Comparison of ENCODE assay signal across 9 mouse cellular contexts in genomic region chr6:108536546-108537317, GRCm38 (mm10).
DNase-seq lines count a peak whose midpoint lies in the region; ATAC-seq lines count a peak whose summit lies in the region.
"Had no signal": no experiment of that assay in that cellular context is flagged by ENCODE, and none has a peak within 500 bp of the region (broad histone marks: within the 10 kb centered on the region; RNA-seq: fewer than 3 reads in every experiment).

No protein-coding gene starts in this region.

- 31% methylated on average over 8 of the region's 8 CpGs for WGBS in liver, embryonic 12.5 days (ENCODE audit: insufficient replicate concordance)
- 92% methylated on average over 8 of the region's 8 CpGs for WGBS in midbrain, embryonic 13.5 days

- no peaks in the 10 kb centered on the region for H3K27me3 ChIP-seq in liver, embryonic 12.5 days (replicated peaks)
- H3K27me3 ChIP-seq in midbrain, embryonic 13.5 days: no peaks in the 10 kb centered on the region
- H3K27me3 ChIP-seq: limb, embryonic 12.5 days had no signal

- DNase-seq in kidney, postnatal 10 days: peak; percentile 43
- no peak for DNase-seq in kidney, adult 8-10 months
- peak; percentile 84 for DNase-seq in fibroblast of lung, adult 2 months (ENCODE audit: low read depth)
- peak; percentile 73 to 74 for DNase-seq in spleen, postnatal 36 days (ENCODE audit: low spot score in 2 of 2)
- DNase-seq in cerebellum, postnatal 4 days (ENCODE audit: low spot score in 2 of 2): no peak
- no peak for DNase-seq in urinary bladder, postnatal 4 days (ENCODE audit: low spot score in 2 of 2)

- H3K4me1 ChIP-seq in liver, embryonic 12.5 days: peaks cover 37% of the 10 kb centered on the region
- H3K4me1 ChIP-seq in midbrain, embryonic 13.5 days (replicated peaks): peaks cover 5% of the 10 kb centered on the region

- H3K36me3 ChIP-seq in liver, embryonic 12.5 days: no peaks in the 10 kb centered on the region
- H3K36me3 ChIP-seq in midbrain, embryonic 13.5 days: no peaks in the 10 kb centered on the region
- H3K36me3 ChIP-seq: limb, embryonic 12.5 days had no signal

- ATAC-seq in liver, embryonic 12.5 days: no peak
- no peak for ATAC-seq in midbrain, embryonic 13.5 days

- H3K9me3 ChIP-seq in liver, embryonic 12.5 days (replicated peaks): no peaks in the 10 kb centered on the region
- H3K9me3 ChIP-seq in midbrain, embryonic 13.5 days: no peaks in the 10 kb centered on the region
- H3K9me3 ChIP-seq: limb, embryonic 12.5 days had no signal

- H3K9ac ChIP-seq in liver, embryonic 12.5 days: no peak overlapping the region
- H3K9ac ChIP-seq in midbrain, embryonic 13.5 days (replicated peaks): no peak overlapping the region
- H3K9ac ChIP-seq: limb, embryonic 12.5 days had no signal

- no peak overlapping the region for H3K27ac ChIP-seq in liver, embryonic 12.5 days
- no peak overlapping the region for H3K27ac ChIP-seq in midbrain, embryonic 13.5 days
- H3K27ac ChIP-seq: limb, embryonic 12.5 days had no signal

- no peak overlapping the region for H3K4me3 ChIP-seq in liver, embryonic 12.5 days
- H3K4me3 ChIP-seq in midbrain, embryonic 13.5 days (replicated peaks): no peak overlapping the region
- H3K4me3 ChIP-seq: limb, embryonic 12.5 days had no signal

- 0 out of 2 replicates have a peak overlapping the region, but pooled peaks have one; percentile 7 for H3K4me2 ChIP-seq in liver, embryonic 12.5 days
- no peak overlapping the region for H3K4me2 ChIP-seq in midbrain, embryonic 13.5 days (replicated peaks)
- H3K4me2 ChIP-seq: limb, embryonic 12.5 days had no signal

Comparison
In these comparisons a context has a peak if more than half of its experiments do, and no peak if none do; other contexts are left out.
1. DNase-seq: peak in kidney, postnatal 10 days (single experiment), fibroblast of lung, adult 2 months (single experiment) and spleen, postnatal 36 days (2 of 2); none in kidney, adult 8-10 months (0 of 2), cerebellum, postnatal 4 days (0 of 2) and urinary bladder, postnatal 4 days (0 of 2).